Mouse (Mus musculus) hindbrain, postnatal 0 days (tissue): ENCODE measurements around the gene Mrpl48. TPM values are rescaled to one million over a fixed set of nuclear protein-coding genes. Genes with fewer than 3 reads are reported as not detected.

Source experiments
- ATAC-seq: fragments of 200-750 bp; cut with Nextera tagmentation; 2 replicates; pipeline ENCODE4 v1.8.0; 2017; ENCODE audit warnings: mild to moderate bottlenecking, moderate TSS enrichment, moderate library complexity
- DNase-seq: peaks from one replicate; pipeline ENCODE4 v3.0.0-alpha.2; 2015; ENCODE audit warnings: low spot score
- H3K27ac ChIP-seq: fragments of 300-500 bp; sonication (generic); 2 replicates; pipeline ENCODE4 v1.5.1; 2014; ENCODE audit warnings: mild to moderate bottlenecking
- H3K27me3 ChIP-seq: fragments of 300-500 bp; sonication (generic); 2 replicates; pipeline ENCODE4 v1.6.1; 2014; ENCODE audit warnings: low read length, mixed read lengths; ENCODE audit not compliant: insufficient read depth
- H3K36me3 ChIP-seq: fragments of 300-500 bp; sonication (generic); 2 replicates; pipeline ENCODE4 v1.6.1; 2014; ENCODE audit warnings: low read length, mixed read lengths; ENCODE audit not compliant: insufficient read depth
- H3K4me1 ChIP-seq: fragments of 300-500 bp; sonication (generic); 2 replicates; pipeline ENCODE4 v1.6.1; 2014; ENCODE audit warnings: antibody characterized with exemption, low read length, mixed read lengths; ENCODE audit not compliant: insufficient read depth
- H3K4me2 ChIP-seq: fragments of 300-500 bp; sonication (generic); 2 replicates; pipeline ENCODE4 v1.6.1; 2014; ENCODE audit warnings: low read depth, mild to moderate bottlenecking, low read length, moderate library complexity, mixed read lengths
- H3K4me3 ChIP-seq: fragments of 300-500 bp; sonication (generic); 2 replicates; pipeline ENCODE4 v1.5.1; 2014; ENCODE audit warnings: low read length
- H3K9ac ChIP-seq: fragments of 300-500 bp; sonication (generic); replicated peaks from 2 replicates; pipeline ENCODE4 v1.6.1; 2014; ENCODE audit warnings: mild to moderate bottlenecking, low read length, moderate library complexity, mixed read lengths
- H3K9me3 ChIP-seq: fragments of 300-500 bp; sonication (generic); 2 replicates; pipeline ENCODE4 v1.6.1; 2016; ENCODE audit warnings: low read length, mixed read lengths
- CTCF ChIP-seq: IDR thresholded peaks from 2 replicates; pipeline ENCODE4 v1.5.1; 2016; ENCODE audit warnings: antibody characterized with exemption, control low read depth, low read depth
- WGBS: fragments of 180-500 bp; shearing (Covaris S2); extraction: QIAGEN DNeasy Blood & Tissue Kit; methylation state at CpG from one replicate; pipeline ENCODE4 v1.1.7; 2014; 5-methylcytosine and 5-hydroxymethylcytosine counted together
- polyA plus RNA-seq: library from polyadenylated mRNA; unstranded; fragments of >200 nt; fragmentation: Nextera tagmentation; extraction: Ambion mirVana; gene quantifications from 2 replicates; pipeline ENCODE4 v1.2.1, GENCODE M21; 2015
- total RNA-seq: library from RNA; depleted of rRNA; stranded (reverse); fragments of >200 nt; gene quantifications from 2 replicates; pipeline ENCODE4 v1.2.3, GENCODE M21; 2014

The Mrpl48 gene
- total and polyA plus RNA-seq, 2 experiments from 2014 or later, result 29.8 to 97.5 TPM

DNA sequence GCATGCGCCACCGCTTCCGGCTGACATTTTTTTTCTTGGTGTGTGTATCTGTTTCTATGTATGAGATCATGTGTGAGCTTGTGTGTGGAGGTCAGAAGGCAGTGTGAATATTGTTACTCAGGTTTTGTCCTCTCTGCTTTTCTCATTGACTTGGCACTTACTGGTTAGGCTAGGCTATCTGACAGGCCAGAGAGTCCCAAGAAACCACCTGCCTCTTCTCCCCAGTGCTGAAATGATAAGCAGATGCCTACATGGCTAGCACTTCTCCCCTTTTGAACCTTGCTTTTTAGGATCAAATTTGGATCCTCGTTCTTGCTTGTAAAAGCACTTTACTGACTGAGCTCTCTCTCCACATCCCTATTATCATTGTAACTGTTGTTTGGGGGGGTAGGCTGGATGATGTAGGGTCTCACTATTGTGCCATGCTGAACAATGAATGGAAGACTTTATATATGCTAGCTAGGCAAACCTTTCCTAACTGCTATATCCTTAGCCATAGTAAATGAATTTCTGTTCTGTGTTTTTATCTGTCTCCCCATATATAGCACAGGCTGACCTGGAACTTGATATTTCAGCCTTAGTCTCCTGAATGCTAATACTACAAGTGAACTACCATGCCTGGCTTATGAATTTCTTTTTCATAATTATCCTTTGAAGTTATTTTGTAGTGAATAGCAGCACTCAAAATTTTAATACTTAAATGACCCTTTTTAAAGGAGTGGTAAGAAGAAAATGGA is 8.2 kb upstream of the Mrpl48 start:
- H3K27me3 ChIP-seq, result no peaks in the 10 kb centered on the region
- no peaks in the 10 kb centered on the region for H3K4me1 ChIP-seq
- no peak overlapping the region for H3K9ac ChIP-seq
- H3K4me3 ChIP-seq, result no peak overlapping the region
- 89% methylated on average over 4 of the region's 4 CpGs for WGBS
- H3K36me3 ChIP-seq, result no peaks in the 10 kb centered on the region
- TF ChIP-seq CTCF, result no peak
- DNase-seq (no peak), ATAC-seq (no peak)
- H3K4me2 ChIP-seq, result no peak overlapping the region
- no peaks in the 10 kb centered on the region for H3K9me3 ChIP-seq
- H3K27ac ChIP-seq, result no peak overlapping the region

DNA sequence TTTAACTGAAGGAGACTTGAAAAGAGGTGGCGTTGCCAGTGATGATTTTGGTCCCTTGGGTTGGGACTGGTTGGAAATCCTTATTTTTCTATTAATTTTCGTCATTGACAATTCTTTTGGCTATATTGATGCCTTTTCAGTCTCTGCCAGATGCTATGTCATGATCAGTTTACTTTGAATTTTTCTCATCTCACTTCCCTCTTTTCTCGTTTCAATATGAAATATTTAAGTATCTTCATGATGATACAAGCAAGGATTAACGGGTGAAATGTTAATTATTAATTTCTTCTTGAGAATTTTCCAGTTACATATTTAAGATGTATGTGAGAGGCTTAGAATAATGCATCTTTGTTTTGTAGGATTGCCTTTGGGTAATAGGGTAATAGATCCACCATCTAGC is 809 bp upstream of the Mrpl48 start:
- Histone ChIP-seq H3K9ac (peak overlapping the region; percentile 95), H3K4me3 (peak overlapping the region; percentile 76), H3K36me3 (no peaks in the 10 kb centered on the region), H3K27ac (peak overlapping the region; percentile 97), H3K9me3 (no peaks in the 10 kb centered on the region), H3K27me3 (no peaks in the 10 kb centered on the region), H3K4me1 (peaks cover 5% of the 10 kb centered on the region; the same call in 1 of the 2 replicates), H3K4me2 (peak overlapping the region; percentile 73)
- WGBS, result 9% methylated on average over 4 of the region's 4 CpGs
- DNase-seq (no peak), ATAC-seq (no peak)
- TF ChIP-seq CTCF, result no peak

DNA sequence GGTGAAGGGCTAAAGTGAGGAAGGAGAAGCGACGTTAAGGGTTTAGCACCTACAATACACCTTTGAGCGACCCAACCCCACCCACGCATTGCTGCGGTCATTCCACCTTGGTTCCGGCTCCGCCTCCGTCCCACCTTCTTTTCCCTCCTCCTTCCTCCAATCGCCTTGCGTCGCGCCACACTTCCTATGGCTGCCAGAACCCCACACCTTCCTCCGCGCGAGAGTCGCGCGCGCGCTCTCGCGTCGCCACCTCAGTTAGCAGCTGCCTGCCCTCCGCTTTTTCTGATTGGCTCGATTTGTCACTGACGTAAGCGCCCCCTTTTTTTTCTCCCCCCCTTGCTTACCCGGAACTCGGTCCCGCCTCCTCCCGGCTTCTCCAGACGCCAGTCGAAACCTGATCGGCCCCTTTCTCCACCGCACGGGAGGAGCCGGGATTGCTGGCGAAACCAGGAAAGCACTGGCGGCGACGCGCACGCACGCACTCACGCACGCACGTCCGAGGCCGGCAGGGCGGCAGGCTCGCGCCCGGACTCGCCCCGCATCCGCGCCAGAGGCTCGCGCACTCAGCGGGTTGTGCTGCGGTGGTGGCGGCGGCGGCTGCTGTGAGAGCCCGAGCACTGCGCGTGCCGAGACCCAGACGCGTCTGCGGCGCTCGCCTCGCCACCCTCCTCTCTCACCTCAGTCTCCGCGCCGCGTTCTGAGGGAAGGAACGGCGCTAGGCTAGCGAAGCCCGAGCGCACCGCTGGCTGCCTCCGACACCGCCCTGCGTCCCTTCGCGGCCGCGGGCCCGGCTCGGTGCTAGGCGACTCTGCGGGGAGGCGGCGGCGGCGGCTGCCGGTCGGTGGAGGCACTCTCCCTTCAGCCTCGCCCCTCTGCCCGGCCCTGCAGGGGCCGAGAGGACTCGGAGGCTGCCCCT is 629 bp downstream of the Mrpl48 start, which contains the start of gene Rab6a:
Gene Rab6a (plus strand): TSS at position 197 of the 916 bp plus-strand sequence.
- ATAC-seq (peak; percentile 98), DNase-seq (peak; percentile 99)
- no peak; the same call in none of the 2 replicates for TF ChIP-seq CTCF
- Histone ChIP-seq H3K4me1 (peaks cover 5% of the 10 kb centered on the region; the same call in 1 of the 2 replicates), H3K4me2 (peak within 1 kb of the TSS; percentile 73), H3K9me3 (no peaks in the 10 kb centered on the region), H3K27ac (peak within 1 kb of the TSS; percentile 97), H3K27me3 (no peaks in the 10 kb centered on the region), H3K4me3 (peak within 1 kb of the TSS; percentile 76), H3K36me3 (no peaks in the 10 kb centered on the region), H3K9ac (peak within 1 kb of the TSS; percentile 95)
- WGBS, result under 1% methylated on average over 102 of the region's 105 CpGs

DNA sequence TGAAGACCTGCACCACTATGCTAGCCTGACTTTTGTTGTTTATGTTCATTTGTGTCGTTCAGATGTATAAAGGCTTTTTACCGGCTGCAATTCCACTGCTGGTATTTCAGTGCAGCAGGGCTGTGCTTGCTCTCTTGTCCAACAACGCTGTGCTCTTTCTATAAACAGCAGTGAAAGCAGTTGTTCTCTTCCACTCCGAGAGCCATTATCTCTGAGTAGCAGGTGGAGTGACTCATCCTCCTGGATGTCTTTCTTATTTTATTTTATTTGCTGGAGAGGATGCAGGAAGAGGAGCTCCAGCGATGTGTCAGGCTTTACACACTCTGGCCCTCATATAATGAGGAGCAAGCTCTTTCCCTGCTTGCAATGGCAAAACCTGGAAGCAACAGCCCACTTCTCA is 7.9 kb downstream of the Mrpl48 start:
- Histone ChIP-seq H3K9ac (no peak overlapping the region), H3K9me3 (no peaks in the 10 kb centered on the region), H3K4me2 (no peak overlapping the region), H3K27me3 (no peaks in the 10 kb centered on the region), H3K36me3 (no peaks in the 10 kb centered on the region), H3K4me1 (no peaks in the 10 kb centered on the region), H3K4me3 (no peak overlapping the region), H3K27ac (no peak overlapping the region)
- WGBS, result 83% methylated on average over 5 of the region's 5 CpGs
- DNase-seq (no peak), ATAC-seq (no peak)
- no peak for TF ChIP-seq CTCF

DNA sequence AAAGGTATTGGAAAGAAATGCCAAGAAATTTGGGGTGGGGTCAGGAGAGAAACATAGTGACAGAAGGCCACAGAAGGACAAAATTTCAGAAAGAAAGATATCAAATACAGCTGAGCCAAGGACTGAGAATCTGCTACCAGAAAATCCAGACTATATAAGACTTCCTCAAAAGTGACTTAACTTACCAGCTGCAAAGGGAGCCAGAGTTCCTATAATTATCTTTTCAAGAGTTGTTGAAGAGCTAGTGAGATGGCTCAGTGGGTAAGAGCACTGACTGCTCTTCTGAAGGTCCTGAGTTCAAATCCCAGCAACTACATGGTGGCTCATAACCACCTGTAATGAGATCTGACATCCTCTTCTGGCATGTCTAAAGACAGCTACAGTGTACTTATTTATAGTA is 14.8 kb downstream of the Mrpl48 start:
- H3K9me3 ChIP-seq, result no peaks in the 10 kb centered on the region
- ATAC-seq, result no peak
- DNase-seq, result no peak
- H3K4me1 ChIP-seq, result no peaks in the 10 kb centered on the region
- H3K27me3 ChIP-seq, result no peaks in the 10 kb centered on the region
- no peak overlapping the region for H3K27ac ChIP-seq
- no peak overlapping the region for H3K4me2 ChIP-seq
- no peaks in the 10 kb centered on the region for H3K36me3 ChIP-seq
- no peak overlapping the region for H3K4me3 ChIP-seq
- no peak overlapping the region for H3K9ac ChIP-seq
- TF ChIP-seq CTCF, result no peak

DNA sequence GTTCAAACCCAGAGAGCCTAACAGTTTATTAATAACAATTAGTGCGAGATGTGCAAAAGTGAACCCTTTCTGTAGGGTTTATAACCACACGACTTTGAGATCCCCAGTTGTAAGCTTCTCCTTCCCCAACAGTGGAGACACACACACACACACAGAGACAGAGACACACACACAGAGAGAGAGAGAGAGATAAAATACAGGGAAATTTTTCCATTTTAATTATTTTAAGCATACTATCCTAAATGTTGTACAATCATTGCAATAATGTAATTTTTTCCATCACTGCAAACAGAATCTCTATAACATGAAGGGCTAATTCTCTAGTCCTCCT is 16.6 kb downstream of the Mrpl48 start:
- peak overlapping the region; percentile 48 for H3K4me3 ChIP-seq
- no peaks in the 10 kb centered on the region for H3K4me1 ChIP-seq
- DNase-seq, result no peak
- peak overlapping the region; percentile 55 for H3K9ac ChIP-seq
- peak overlapping the region; percentile 84 for H3K27ac ChIP-seq
- no peaks in the 10 kb centered on the region for H3K9me3 ChIP-seq
- no peaks in the 10 kb centered on the region for H3K36me3 ChIP-seq
- H3K27me3 ChIP-seq, result no peaks in the 10 kb centered on the region
- 1% methylated on average over 2 of the region's 2 CpGs for WGBS
- TF ChIP-seq CTCF, result no peak
- H3K4me2 ChIP-seq, result peak overlapping the region; percentile 63
- no peak for ATAC-seq
